8 mouse cellular contexts compared by ENCODE assay signal in the genomic region with DNA sequence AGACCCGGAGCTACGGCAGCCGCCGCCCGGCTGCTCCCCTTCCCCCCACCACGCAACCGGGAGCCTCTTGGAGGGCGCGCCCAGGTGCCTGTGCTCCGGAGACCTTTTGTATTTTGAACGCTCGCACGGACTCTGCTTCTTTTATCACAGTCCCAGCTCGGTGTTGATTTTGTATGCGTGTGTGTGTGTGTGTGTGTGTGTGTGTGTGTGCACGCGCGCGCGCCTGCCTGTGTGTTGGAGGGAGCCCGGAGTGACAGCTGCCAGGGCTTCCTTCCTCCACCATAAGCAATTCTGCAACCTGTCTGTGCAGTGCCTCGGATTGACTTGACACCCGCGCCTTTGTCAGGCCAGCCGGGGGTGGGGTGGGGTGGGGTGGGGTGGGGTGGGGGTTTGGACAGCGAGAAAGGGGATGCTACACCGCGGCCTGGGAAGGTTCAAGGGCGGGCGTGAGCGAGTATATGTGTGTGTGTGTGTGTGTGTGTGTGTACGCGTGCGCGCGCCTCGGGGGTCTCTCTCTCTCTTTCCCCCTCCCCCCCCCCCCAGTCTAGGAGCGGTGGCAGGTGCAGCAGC. TPM values are rescaled to one million over a fixed set of nuclear protein-coding genes. Genes with fewer than 3 reads are reported as not detected.
DNase-seq lines count a peak whose midpoint lies in the region; ATAC-seq and TF ChIP-seq lines count a peak whose summit lies in the region.

No protein-coding gene starts in this region.

- no peaks in the 10 kb centered on the region for H3K9me3 ChIP-seq in hindbrain, embryonic 13.5 days
- H3K9me3 ChIP-seq in limb, embryonic 13.5 days, result no peaks in the 10 kb centered on the region
- no peaks in the 10 kb centered on the region for H3K9me3 ChIP-seq in midbrain, embryonic 13.5 days

- peak; percentile 26 for ATAC-seq in activated CD4-positive, CD25-positive, alpha-beta regulatory T cell, adult 4 months
- ATAC-seq in hindbrain, embryonic 13.5 days (ENCODE audit: low FRiP score), result peak; percentile 47
- peak; percentile 48; the same call in 1 of the 2 replicates for ATAC-seq in limb, embryonic 13.5 days (ENCODE audit: low FRiP score, low read depth)
- ATAC-seq in midbrain, embryonic 13.5 days, result peak; percentile 74

- no peak overlapping the region for H3K27ac ChIP-seq in embryonic fibroblast, embryonic 13.5 days (ENCODE audit: insufficient read depth, low read length)
- peak overlapping the region; percentile 97 for H3K27ac ChIP-seq in hindbrain, embryonic 13.5 days
- peak overlapping the region; percentile 75 for H3K27ac ChIP-seq in limb, embryonic 13.5 days
- H3K27ac ChIP-seq in midbrain, embryonic 13.5 days, result peak overlapping the region; percentile 96

- peaks cover 4% of the 10 kb centered on the region; the same call in 1 of the 2 replicates for H3K4me1 ChIP-seq in embryonic fibroblast, embryonic 13.5 days (ENCODE audit: control insufficient read depth, insufficient read depth, low read length)
- H3K4me1 ChIP-seq in hindbrain, embryonic 13.5 days (replicated peaks), result peaks cover 21% of the 10 kb centered on the region
- peaks cover 12% of the 10 kb centered on the region for H3K4me1 ChIP-seq in limb, embryonic 13.5 days
- peaks cover 17% of the 10 kb centered on the region for H3K4me1 ChIP-seq in midbrain, embryonic 13.5 days (replicated peaks)

- TF ChIP-seq POLR2A in embryonic fibroblast, embryonic 13.5 days (IDR thresholded peaks at IDR 0.05; ENCODE audit: low read depth, low read length), result no peak

- no peaks in the 10 kb centered on the region for H3K27me3 ChIP-seq in hindbrain, embryonic 13.5 days
- H3K27me3 ChIP-seq in limb, embryonic 13.5 days, result no peaks in the 10 kb centered on the region
- H3K27me3 ChIP-seq in midbrain, embryonic 13.5 days, result no peaks in the 10 kb centered on the region

- peak overlapping the region; percentile 76 for H3K4me2 ChIP-seq in hindbrain, embryonic 13.5 days
- H3K4me2 ChIP-seq in limb, embryonic 13.5 days (replicated peaks), result peak overlapping the region; percentile 79
- peak overlapping the region; percentile 77 for H3K4me2 ChIP-seq in midbrain, embryonic 13.5 days (replicated peaks)

- H3K36me3 ChIP-seq in hindbrain, embryonic 13.5 days, result no peaks in the 10 kb centered on the region
- no peaks in the 10 kb centered on the region for H3K36me3 ChIP-seq in limb, embryonic 13.5 days
- no peaks in the 10 kb centered on the region for H3K36me3 ChIP-seq in midbrain, embryonic 13.5 days

- peak; percentile 18 to 56 for DNase-seq in heart, adult 18-20 months
- no peak for DNase-seq in heart, adult 9 months (ENCODE audit: low spot score in 2 of 2)
- peak; percentile 75 for DNase-seq in thymus, postnatal 14 days

- TF ChIP-seq CTCF in embryonic fibroblast, embryonic 13.5 days (IDR thresholded peaks at IDR 0.05; ENCODE audit: borderline replicate concordance, insufficient read depth, low read length), result no peak

- H3K9ac ChIP-seq in hindbrain, embryonic 13.5 days, result peak overlapping the region; percentile 98
- peak overlapping the region; percentile 90 for H3K9ac ChIP-seq in limb, embryonic 13.5 days
- H3K9ac ChIP-seq in midbrain, embryonic 13.5 days (replicated peaks), result peak overlapping the region; percentile 97

- H3K4me3 ChIP-seq in embryonic fibroblast, embryonic 13.5 days (ENCODE audit: insufficient read depth, low read length), result peak overlapping the region; percentile 87
- H3K4me3 ChIP-seq in hindbrain, embryonic 13.5 days, result peak overlapping the region; percentile 98
- peak overlapping the region; percentile 96 for H3K4me3 ChIP-seq in limb, embryonic 13.5 days
- peak overlapping the region; percentile 96 for H3K4me3 ChIP-seq in midbrain, embryonic 13.5 days (replicated peaks)

- 1% methylated on average over 27 of the region's 38 CpGs for WGBS in hindbrain, embryonic 13.5 days
- WGBS in limb, embryonic 13.5 days, result 1% methylated on average over 21 of the region's 38 CpGs
- WGBS in midbrain, embryonic 13.5 days, result 0% methylated on average over 35 of the region's 38 CpGs

RNA-seq across cellular contexts. Expression of a gene that starts 0.8 kb away (rescaled TPM):
- 10 to 100 TPM; 23.2 to 23.4 TPM for total RNA-seq in heart, adult 18-20 months (2021)
- 1 to 10 TPM; 6.4 to 7.0 TPM for polyA plus RNA-seq in activated CD4-positive, CD25-positive, alpha-beta regulatory T cell, adult 4 months (2017; shearing (Covaris generic))
- 17.2 and 18.0 TPM in 2 replicates for polyA plus RNA-seq in embryonic fibroblast, embryonic 13.5 days (2011; ENCODE audit: insufficient read length, low read depth, missing spikeins)
- 15.0 and 17.2 TPM in 2 replicates for polyA plus RNA-seq in hindbrain, embryonic 13.5 days (2015; fragmentation: Nextera tagmentation; extraction: Ambion mirVana)
- 5.2 and 5.6 TPM in 2 replicates for polyA plus RNA-seq in limb, embryonic 13.5 days (2015; fragmentation: Nextera tagmentation; extraction: Ambion mirVana)
- polyA plus RNA-seq in midbrain, embryonic 13.5 days (2015; fragmentation: Nextera tagmentation; extraction: Ambion mirVana), result 16.8 and 18.0 TPM in 2 replicates

RNA-seq across cellular contexts. Expression of a gene that starts 16.5 kb away (rescaled TPM):
- total RNA-seq in heart, adult 18-20 months (2021), result 100 to 1,000 TPM; 479 to 585 TPM
- polyA plus RNA-seq in activated CD4-positive, CD25-positive, alpha-beta regulatory T cell, adult 4 months (2017; shearing (Covaris generic)), result 1,000 to 10,000 TPM; 1,893 to 2,041 TPM
- 1,069 and 1,098 TPM in 2 replicates for polyA plus RNA-seq in embryonic fibroblast, embryonic 13.5 days (2011; ENCODE audit: insufficient read length, low read depth, missing spikeins)
- 427 and 429 TPM in 2 replicates for polyA plus RNA-seq in hindbrain, embryonic 13.5 days (2015; fragmentation: Nextera tagmentation; extraction: Ambion mirVana)
- polyA plus RNA-seq in limb, embryonic 13.5 days (2015; fragmentation: Nextera tagmentation; extraction: Ambion mirVana), result 616 and 635 TPM in 2 replicates
- 416 and 429 TPM in 2 replicates for polyA plus RNA-seq in midbrain, embryonic 13.5 days (2015; fragmentation: Nextera tagmentation; extraction: Ambion mirVana)

RNA-seq across cellular contexts. Expression of a gene that starts 29.6 kb away (rescaled TPM):
- total RNA-seq in heart, adult 18-20 months (2021), result 100 to 1,000 TPM; 172 to 174 TPM
- polyA plus RNA-seq in activated CD4-positive, CD25-positive, alpha-beta regulatory T cell, adult 4 months (2017; shearing (Covaris generic)), result 1 to 10 TPM; 6.0 to 9.6 TPM
- polyA plus RNA-seq in embryonic fibroblast, embryonic 13.5 days (2011; ENCODE audit: insufficient read length, low read depth, missing spikeins), result 90.6 and 103 TPM in 2 replicates
- 23.1 and 23.6 TPM in 2 replicates for polyA plus RNA-seq in hindbrain, embryonic 13.5 days (2015; fragmentation: Nextera tagmentation; extraction: Ambion mirVana)
- polyA plus RNA-seq in limb, embryonic 13.5 days (2015; fragmentation: Nextera tagmentation; extraction: Ambion mirVana), result 25.6 and 25.8 TPM in 2 replicates
- 22.9 and 23.2 TPM in 2 replicates for polyA plus RNA-seq in midbrain, embryonic 13.5 days (2015; fragmentation: Nextera tagmentation; extraction: Ambion mirVana)

Comparison
In these comparisons a context has a peak if more than half of its experiments do, and no peak if none do; other contexts are left out.
1. DNase-seq: peak in heart, adult 18-20 months (2 of 2) and thymus, postnatal 14 days (single experiment); none in heart, adult 9 months (0 of 2).
2. Peak in every context shown above with its lines, with median percentiles within 50 percentile points of each other: ATAC-seq, H3K4me3 ChIP-seq, H3K4me2 ChIP-seq and H3K9ac ChIP-seq.